Mouse (Mus musculus): Measurements from ENCODE around the gene Robo4.

Robo4 gene

GRCm38 (mm10) chr9:37403011-37403410 lies 1.3 kb downstream of the Robo4 start:
- no peak for DNase-seq

- peak; percentile 27 to 36 for DNase-seq
Measured at GRCm38 (mm10) chr9:37406372-37406771, 4.7 kb downstream of the Robo4 start.

GRCm38 (mm10) chr9:37407850-37408502 lies 6.3 kb downstream of the Robo4 start:
- no peak for DNase-seq

GRCm38 (mm10) chr9:37409698-37410445 lies 8.2 kb downstream of the Robo4 start:
- no peak for DNase-seq

- DNase-seq: no peak
Measured at GRCm38 (mm10) chr9:37412989-37413388, 11.3 kb downstream of the Robo4 start.

- DNase-seq: no peak
Measured at GRCm38 (mm10) chr9:37414666-37415065, 13.0 kb downstream of the Robo4 start.

GRCm38 (mm10) chr9:37418791-37419190 lies 17.1 kb downstream of the Robo4 start:
- peak; percentile 29 to 36 for DNase-seq

GRCm38 (mm10) chr9:37420676-37421075 lies 19.0 kb downstream of the Robo4 start:
- DNase-seq: peak; percentile 67 to 68

GRCm38 (mm10) chr9:37421239-37421638 lies 19.5 kb downstream of the Robo4 start:
- no peak for DNase-seq

- DNase-seq: no peak
Measured at GRCm38 (mm10) chr9:37429326-37429725, 27.6 kb downstream of the Robo4 start.

- DNase-seq: peak; percentile 82 to 87
Measured at GRCm38 (mm10) chr9:37430582-37430981, 28.9 kb downstream of the Robo4 start.

GRCm38 (mm10) chr9:37432026-37432666 lies 30.4 kb downstream of the Robo4 start:
- no peak for DNase-seq

- DNase-seq: no peak
Measured at GRCm38 (mm10) chr9:37432720-37433421, 31.2 kb downstream of the Robo4 start, which contains the start of gene Robo3. Gene Robo3 (minus strand): TSS chr9:37433246.

GRCm38 (mm10) chr9:37433823-37434560 lies 32.3 kb downstream of the Robo4 start:
- DNase-seq: no peak

- no peak for DNase-seq
Measured at GRCm38 (mm10) chr9:37434932-37435331, 33.2 kb downstream of the Robo4 start.

GRCm38 (mm10) chr9:37435616-37436015 lies 33.9 kb downstream of the Robo4 start:
- DNase-seq: no peak

GRCm38 (mm10) chr9:37437772-37438735 lies 36.4 kb downstream of the Robo4 start:
- DNase-seq: no peak

GRCm38 (mm10) chr9:37452401-37452800 lies 50.7 kb downstream of the Robo4 start:
- DNase-seq: no peak

GRCm38 (mm10) chr9:37453328-37453727 lies 51.6 kb downstream of the Robo4 start:
- DNase-seq: no peak

- DNase-seq: no peak
Measured at GRCm38 (mm10) chr9:37454011-37454492, 52.4 kb downstream of the Robo4 start.

GRCm38 (mm10) chr9:37454991-37455390 lies 53.3 kb downstream of the Robo4 start:
- DNase-seq: no peak
